Mouse (Mus musculus): ENCODE data around the gene Fbxo9. TPM values are rescaled to one million over a fixed set of nuclear protein-coding genes. Genes with fewer than 3 reads are reported as not detected.
"Not testable (repeated sequence)": the region's sequence is repeated elsewhere in the genome, so short reads cannot be mapped to it uniquely, and the experiment has no call there.

Fbxo9 gene
- polyA plus RNA-seq, 1 experiment from 2014 or later, result 20.8 TPM

DNA sequence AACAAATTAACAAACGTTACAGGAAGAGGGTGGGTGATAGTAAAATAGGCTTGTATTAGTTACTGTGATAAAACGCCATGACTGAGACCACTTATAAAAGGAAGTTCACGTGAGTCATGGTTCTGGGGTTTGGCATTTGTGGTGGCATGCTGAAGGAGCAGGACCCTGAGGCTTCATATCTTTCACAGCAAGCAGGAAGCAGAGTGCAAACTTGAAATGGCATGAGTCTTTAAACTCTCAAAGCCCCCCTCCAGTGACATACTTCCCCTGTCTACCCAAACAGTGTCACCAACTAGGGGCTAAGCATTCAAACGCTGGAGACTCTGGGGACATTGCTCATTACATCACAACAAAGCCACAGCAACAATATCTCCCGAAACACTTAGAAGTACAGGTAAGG, 7.9 kb downstream of the Fbxo9 start:
- 8% methylated on average over 5 of the region's 5 CpGs for WGBS (ENCODE audit: missing documents)
- H3K79me2 ChIP-seq (ENCODE audit: inconsistent target), result peaks cover 38% of the 10 kb centered on the region
- no peak overlapping the region for H3K27ac ChIP-seq
- peaks cover 33% of the 10 kb centered on the region for H3K36me3 ChIP-seq (ENCODE audit: inconsistent target)
- H3K4me3 ChIP-seq (ENCODE audit: inconsistent target), result no peak overlapping the region

DNA sequence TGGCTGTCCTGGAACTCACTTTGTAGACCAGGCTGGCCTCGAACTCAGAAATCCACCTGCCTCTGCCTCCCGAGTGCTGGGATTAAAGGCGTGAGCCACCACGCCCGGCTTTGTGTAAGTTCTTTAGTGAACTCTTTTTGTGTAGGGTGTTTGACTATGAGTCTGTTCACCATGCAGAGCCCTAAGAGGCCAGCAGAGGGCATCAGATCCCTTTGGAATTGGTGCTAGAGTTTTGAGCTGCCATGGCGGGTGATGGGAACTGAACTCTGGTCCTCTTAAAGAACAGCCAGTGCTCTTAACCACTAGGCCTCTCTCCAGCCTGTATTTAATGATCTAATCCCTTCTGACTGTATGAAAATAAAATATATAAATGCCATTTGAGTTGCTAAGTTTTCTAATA, 12.5 kb downstream of the Fbxo9 start:
- Histone ChIP-seq H3K36me3 (ENCODE audit: inconsistent target) (peaks cover 61% of the 10 kb centered on the region), H3K27ac (no peak overlapping the region), H3K4me3 (ENCODE audit: inconsistent target) (no peak overlapping the region), H3K79me2 (ENCODE audit: inconsistent target) (no peaks in the 10 kb centered on the region)
- WGBS (ENCODE audit: missing documents), result 99% methylated on average over 5 of the region's 6 CpGs

DNA sequence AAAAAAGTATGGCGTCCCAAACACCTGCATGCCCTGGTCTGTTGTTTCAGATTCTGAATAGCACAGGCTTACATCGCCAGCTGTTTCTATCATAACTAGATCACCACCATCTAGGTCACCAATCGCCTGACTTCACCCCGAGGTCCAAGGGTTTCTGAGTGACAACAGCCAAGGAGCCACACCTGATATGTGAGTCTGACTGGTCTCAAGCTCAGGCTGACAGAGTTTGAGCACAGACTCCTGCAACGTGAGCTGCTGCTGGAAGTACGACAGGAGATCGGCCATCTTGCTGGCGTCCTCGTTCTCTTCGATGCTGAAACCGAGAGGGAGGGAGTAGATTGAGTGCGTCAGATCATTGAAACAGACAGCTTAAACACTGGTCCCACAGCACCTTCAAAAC, 13.2 kb downstream of the Fbxo9 start:
- WGBS (ENCODE audit: missing documents), result 95% methylated on average over 12 of the region's 12 CpGs
- no peak overlapping the region for H3K27ac ChIP-seq
- H3K36me3 ChIP-seq (ENCODE audit: inconsistent target), result peaks cover 61% of the 10 kb centered on the region
- H3K4me3 ChIP-seq (ENCODE audit: inconsistent target), result no peak overlapping the region
- H3K79me2 ChIP-seq (ENCODE audit: inconsistent target), result no peaks in the 10 kb centered on the region

DNA sequence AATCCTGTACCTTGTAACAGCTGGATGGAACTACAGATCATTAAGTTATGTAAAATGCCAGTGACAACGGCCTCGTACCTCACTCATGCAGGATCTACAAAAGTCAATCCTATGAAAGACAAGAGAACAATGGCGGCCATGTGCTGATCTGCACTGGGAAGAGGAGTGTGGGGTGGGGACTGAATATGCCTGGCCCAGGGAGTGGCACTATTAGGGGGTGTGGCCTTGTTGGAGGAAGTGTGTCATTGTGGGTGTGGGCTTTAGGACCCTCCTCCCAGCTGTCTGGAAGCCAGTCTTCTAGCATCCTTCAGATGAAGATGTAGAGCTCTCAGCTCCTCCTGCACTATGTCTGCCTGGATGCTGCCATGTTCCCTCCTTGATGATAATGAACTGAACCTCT, 18.3 kb downstream of the Fbxo9 start:
- WGBS (ENCODE audit: missing documents), result 98% methylated on average over 3 of the region's 3 CpGs
- Histone ChIP-seq H3K36me3 (ENCODE audit: inconsistent target) (peaks cover 24% of the 10 kb centered on the region), H3K4me3 (ENCODE audit: inconsistent target) (no peak overlapping the region), H3K27ac (no peak overlapping the region), H3K79me2 (ENCODE audit: inconsistent target) (no peaks in the 10 kb centered on the region)

DNA sequence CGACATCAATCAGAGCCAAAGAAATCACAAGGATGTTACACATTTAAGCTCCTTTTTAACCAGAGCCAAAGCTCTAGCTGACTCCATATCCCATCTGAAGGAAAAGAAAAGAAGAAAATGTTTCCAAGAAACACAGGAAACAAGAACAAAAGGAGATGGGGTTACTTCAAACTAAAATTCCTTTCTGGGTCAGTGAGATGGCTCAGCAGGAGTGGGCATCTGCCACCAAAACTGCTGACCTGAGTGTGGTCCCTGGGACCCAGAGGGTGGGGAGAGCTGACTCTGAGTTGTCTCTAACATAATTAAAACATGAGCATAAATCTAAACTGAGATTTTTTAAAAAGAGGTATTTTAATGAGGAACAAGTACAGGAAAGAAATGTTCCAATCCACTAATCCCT, 19.0 kb downstream of the Fbxo9 start:
- Histone ChIP-seq H3K79me2 (ENCODE audit: inconsistent target) (no peaks in the 10 kb centered on the region), H3K27ac (no peak overlapping the region), H3K36me3 (ENCODE audit: inconsistent target) (peaks cover 17% of the 10 kb centered on the region; the same call in 1 of the 2 replicates), H3K4me3 (ENCODE audit: inconsistent target) (no peak overlapping the region)
- WGBS (ENCODE audit: missing documents), result 82% methylated on average over 1 of the region's 1 CpGs

DNA sequence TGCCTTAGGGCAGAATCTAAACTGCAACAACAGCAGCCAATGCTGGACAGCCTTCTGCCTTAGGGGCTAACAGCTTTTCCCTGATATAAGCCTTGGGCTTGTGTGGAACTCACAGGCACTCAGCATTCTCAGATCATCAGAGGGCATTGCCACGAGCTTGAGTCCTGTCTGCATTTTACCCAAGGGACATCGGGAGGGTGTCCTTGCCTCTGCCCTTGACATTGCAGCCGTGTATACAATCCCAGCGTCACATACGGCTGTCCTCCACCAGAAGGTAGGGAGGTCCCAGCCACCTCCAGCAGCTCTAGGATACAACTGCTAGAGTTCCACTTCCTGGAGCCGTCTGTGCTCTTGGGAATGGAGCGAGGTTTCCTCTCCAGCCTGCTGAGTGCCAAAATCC, 19.9 kb downstream of the Fbxo9 start:
- Histone ChIP-seq H3K36me3 (ENCODE audit: inconsistent target) (peaks cover 17% of the 10 kb centered on the region), H3K27ac (no peak overlapping the region), H3K4me3 (ENCODE audit: inconsistent target) (no peak overlapping the region), H3K79me2 (ENCODE audit: inconsistent target) (no peaks in the 10 kb centered on the region)
- WGBS (ENCODE audit: missing documents), result 89% methylated on average over 7 of the region's 7 CpGs

DNA sequence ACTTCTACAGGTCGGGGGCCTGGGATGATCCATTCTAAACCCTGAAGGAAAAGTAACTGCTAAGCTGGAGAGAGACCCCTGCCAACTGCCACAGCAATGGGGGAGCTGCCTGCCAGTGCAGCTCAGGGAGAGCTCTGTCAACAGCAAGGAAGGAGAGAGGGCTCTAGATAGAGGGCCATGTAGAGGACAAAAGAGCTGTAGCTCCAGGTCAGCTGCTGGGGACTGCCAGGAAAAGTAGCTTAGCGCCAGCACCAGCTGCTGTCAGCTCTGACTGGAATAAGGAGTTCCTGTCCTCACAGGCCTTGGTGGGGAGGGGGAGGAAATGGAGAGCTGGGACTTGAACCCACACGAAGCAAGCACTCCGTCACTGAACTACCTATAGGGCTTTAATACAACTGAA, 20.3 kb downstream of the Fbxo9 start:
- peaks cover 19% of the 10 kb centered on the region for H3K36me3 ChIP-seq (ENCODE audit: inconsistent target)
- no peak overlapping the region for H3K27ac ChIP-seq
- WGBS (ENCODE audit: missing documents), result 88% methylated on average over 4 of the region's 4 CpGs
- H3K4me3 ChIP-seq (ENCODE audit: inconsistent target), result no peak overlapping the region
- no peaks in the 10 kb centered on the region for H3K79me2 ChIP-seq (ENCODE audit: inconsistent target)

DNA sequence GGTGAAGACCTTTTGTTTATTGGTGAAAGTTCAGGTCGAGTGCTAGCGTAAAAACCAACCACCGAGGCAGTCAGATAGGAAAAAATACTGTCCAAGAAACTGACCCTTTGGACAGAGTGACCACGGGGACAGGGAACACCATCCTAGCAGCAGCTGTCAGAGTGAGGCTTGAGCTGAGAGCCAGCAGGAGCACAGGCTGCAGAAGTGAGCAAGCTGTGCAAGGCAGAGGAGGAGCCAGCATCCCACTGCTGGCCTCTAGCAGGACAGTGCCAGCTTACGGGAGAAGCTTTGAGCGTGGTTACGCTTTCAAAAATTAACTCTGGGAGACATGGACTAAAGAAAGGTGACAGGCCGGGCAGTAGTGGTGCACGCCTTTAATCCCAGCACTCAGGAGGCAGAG, 21.1 kb downstream of the Fbxo9 start:
- Histone ChIP-seq H3K79me2 (ENCODE audit: inconsistent target) (no peaks in the 10 kb centered on the region), H3K36me3 (ENCODE audit: inconsistent target) (peaks cover 16% of the 10 kb centered on the region; the same call in 1 of the 2 replicates), H3K4me3 (ENCODE audit: inconsistent target) (no peak overlapping the region), H3K27ac (no peak overlapping the region)
- 88% methylated on average over 7 of the region's 9 CpGs for WGBS (ENCODE audit: missing documents)

DNA sequence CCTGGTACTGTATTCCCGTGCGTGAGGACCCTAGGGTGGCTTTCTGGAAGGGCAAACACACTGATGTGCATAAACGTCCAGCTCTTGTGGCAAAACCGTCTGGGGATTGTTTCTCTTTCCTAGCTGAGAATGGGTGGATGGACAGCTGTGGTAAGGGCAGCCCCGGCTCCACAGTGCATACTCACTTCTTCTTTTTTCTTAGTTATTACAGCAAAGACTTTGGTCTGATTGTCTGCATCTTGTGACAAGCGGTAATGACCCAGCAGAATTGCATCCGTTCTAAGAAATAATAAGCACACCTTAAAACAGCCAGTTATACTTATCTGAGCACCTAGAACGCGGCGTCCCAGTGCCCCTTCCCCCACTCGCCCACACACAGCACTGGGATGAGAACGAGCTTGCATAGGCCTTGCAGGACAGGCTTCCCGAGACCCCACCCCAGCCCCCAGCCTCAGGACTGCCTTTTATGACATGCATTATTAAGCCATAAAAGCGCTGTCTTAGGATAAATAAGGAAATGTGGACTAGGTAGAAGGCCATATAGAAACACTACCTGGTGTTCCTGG, 23.1 kb downstream of the Fbxo9 start:
- Histone ChIP-seq H3K27ac (peak overlapping the region; percentile 79), H3K79me2 (ENCODE audit: inconsistent target) (no peaks in the 10 kb centered on the region), H3K4me3 (ENCODE audit: inconsistent target) (no peak overlapping the region), H3K36me3 (ENCODE audit: inconsistent target) (peaks cover 26% of the 10 kb centered on the region; the same call in 1 of the 2 replicates)
- 5% methylated on average over 14 of the region's 14 CpGs for WGBS (ENCODE audit: missing documents)

DNA sequence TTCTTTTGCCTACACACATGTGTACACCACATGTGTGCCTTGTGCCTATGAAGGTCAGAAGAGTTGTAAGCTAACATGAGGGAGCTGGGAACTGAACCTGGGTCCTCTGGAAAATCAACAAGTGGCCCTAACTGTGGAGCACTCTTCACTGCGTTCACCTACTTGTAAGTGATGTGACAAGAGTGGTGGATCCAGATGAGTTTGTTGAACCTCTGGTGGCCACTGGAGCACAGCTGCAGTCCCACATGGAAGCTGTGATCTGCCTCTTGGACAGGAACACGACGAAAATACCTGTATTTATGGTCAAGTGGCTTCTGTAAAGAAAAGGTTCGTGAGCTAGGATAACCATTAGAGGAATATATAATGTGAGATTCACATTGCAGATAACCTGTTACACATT, 24.5 kb downstream of the Fbxo9 start:
- Histone ChIP-seq H3K79me2 (ENCODE audit: inconsistent target) (no peaks in the 10 kb centered on the region), H3K4me3 (ENCODE audit: inconsistent target) (no peak overlapping the region), H3K27ac (no peak overlapping the region), H3K36me3 (ENCODE audit: inconsistent target) (peaks cover 26% of the 10 kb centered on the region; the same call in 1 of the 2 replicates)
- WGBS (ENCODE audit: missing documents), result 99% methylated on average over 4 of the region's 4 CpGs

DNA sequence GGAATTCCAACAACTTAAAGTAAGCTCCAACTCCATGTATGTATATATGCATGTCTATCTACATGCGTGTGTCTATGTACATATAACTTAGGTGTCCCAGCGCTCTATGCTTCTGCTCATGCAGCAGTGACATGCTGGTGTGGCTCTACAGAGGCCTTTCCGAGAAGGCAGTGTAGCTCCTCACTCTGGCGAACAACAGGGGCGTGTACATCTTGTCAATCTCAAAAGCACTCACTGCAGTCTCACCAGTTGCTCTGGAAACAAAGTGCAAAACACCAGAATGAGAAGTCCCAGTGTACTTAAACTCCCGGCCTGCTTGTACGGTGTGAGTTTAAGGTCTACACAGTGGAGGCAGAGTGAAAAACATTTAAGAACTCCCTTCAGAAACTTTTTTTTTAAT, 27.0 kb downstream of the Fbxo9 start:
- peaks cover 26% of the 10 kb centered on the region; the same call in 1 of the 2 replicates for H3K36me3 ChIP-seq (ENCODE audit: inconsistent target)
- WGBS (ENCODE audit: missing documents), result 98% methylated on average over 6 of the region's 7 CpGs
- H3K79me2 ChIP-seq (ENCODE audit: inconsistent target), result no peaks in the 10 kb centered on the region
- no peak overlapping the region for H3K27ac ChIP-seq
- no peak overlapping the region for H3K4me3 ChIP-seq (ENCODE audit: inconsistent target)

DNA sequence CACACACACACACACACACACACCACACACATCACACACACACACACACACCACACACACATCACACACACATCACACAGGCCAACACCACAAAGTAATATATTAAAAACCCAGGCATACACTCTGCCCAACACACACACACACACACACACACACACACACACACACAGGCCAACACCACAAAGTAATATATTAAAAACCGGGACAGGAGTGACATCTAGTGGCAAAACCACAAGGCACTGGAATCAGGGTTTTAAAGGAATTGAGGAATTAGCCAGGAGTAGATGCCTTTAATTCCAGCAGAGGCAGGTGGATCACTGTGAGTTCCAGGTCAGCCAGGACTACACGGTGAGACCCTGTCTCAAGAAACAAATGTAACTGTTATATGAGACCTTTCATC, 30.6 kb downstream of the Fbxo9 start:
- H3K36me3 ChIP-seq (ENCODE audit: inconsistent target), result peaks cover 9% of the 10 kb centered on the region; the same call in 1 of the 2 replicates
- H3K27ac ChIP-seq, result no peak overlapping the region
- H3K79me2 ChIP-seq (ENCODE audit: inconsistent target), result no peaks in the 10 kb centered on the region
- WGBS (ENCODE audit: missing documents), result 48% methylated on average over 2 of the region's 2 CpGs
- H3K4me3 ChIP-seq (ENCODE audit: inconsistent target), result no peak overlapping the region

DNA sequence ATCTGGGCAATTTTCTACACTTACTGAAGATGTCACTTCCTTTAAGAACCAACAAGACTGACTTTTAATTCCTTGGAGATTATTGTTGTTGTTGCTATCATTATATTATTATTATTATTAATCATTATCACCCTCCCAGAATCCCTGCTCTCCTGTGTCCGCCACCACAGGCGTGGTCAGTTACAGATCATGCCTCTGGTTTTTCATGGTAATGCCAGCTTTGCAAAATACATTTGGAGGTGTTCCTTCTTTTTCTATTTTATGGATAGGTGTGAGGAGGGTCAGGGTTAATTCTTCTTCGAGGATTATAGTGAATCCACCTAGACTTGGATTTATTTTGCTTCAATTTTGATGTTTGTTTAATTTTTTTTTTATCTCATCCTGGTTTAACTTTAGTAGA, 33.6 kb downstream of the Fbxo9 start:
- Histone ChIP-seq H3K36me3 (ENCODE audit: inconsistent target) (no peaks in the 10 kb centered on the region), H3K79me2 (ENCODE audit: inconsistent target) (no peaks in the 10 kb centered on the region), H3K4me3 (ENCODE audit: inconsistent target) (no peak overlapping the region), H3K27ac (no peak overlapping the region)
- WGBS (ENCODE audit: missing documents), result 98% methylated on average over 3 of the region's 3 CpGs

DNA sequence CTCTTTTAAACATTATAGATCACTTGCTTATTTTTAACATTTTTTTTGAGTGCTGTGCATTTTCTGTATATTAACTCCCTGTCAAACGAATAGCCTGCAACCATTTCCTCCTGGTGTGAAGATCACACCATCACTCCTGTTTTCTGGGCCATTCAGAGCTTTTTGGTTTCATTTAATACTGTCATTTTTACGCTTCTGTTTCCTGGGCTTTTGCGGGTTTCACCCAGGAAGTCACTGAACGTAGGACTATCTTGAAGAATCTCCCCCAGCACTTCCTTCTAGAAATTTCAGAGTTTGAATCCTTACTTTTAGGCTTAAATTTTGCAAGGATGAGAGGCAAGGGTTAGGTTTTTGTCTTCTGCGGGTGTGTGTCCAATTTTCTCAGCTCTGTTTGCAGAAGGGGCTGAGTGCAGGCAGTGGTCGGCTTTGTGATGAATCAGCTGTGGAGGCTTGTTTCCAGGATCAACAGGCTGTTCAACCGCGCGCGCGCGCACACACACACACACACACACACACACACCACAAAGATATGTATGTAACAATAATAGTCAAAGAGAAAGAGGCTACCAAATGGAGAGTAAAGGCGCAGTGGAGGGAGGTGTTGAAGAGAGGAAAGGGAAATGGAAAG, 35.0 kb downstream of the Fbxo9 start:
- H3K27ac ChIP-seq, result peak overlapping the region; percentile 48
- no peaks in the 10 kb centered on the region for H3K36me3 ChIP-seq (ENCODE audit: inconsistent target)
- H3K4me3 ChIP-seq (ENCODE audit: inconsistent target), result no peak overlapping the region
- no peaks in the 10 kb centered on the region for H3K79me2 ChIP-seq (ENCODE audit: inconsistent target)
- WGBS (ENCODE audit: missing documents), result 44% methylated on average over 10 of the region's 13 CpGs

DNA sequence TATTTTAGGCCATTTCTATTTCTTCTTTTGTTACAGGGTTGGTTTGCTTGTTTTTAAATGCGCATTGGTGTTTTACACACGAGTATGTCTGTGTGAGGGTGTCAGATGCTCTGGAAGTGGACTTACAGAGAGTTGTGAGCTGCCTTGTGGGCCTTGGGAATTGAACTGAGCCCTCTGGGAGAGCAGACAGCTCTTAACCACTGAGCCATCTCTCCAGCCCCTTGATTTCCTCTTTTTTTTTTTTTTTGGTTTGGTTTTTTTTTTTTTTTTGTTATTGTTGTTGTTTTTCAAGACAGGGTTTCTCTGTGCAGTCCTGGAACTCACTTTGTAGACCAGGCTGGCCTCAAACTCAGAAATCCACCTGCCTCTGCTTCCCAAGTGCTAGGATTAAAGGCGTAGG, 35.6 kb downstream of the Fbxo9 start:
- not testable (repeated sequence) for H3K36me3 ChIP-seq (ENCODE audit: inconsistent target); H3K79me2 ChIP-seq (ENCODE audit: inconsistent target); H3K4me3 ChIP-seq (ENCODE audit: inconsistent target)
- H3K27ac ChIP-seq, result peak overlapping the region; percentile 48
- WGBS (ENCODE audit: missing documents), result 80% methylated on average over 3 of the region's 3 CpGs

DNA sequence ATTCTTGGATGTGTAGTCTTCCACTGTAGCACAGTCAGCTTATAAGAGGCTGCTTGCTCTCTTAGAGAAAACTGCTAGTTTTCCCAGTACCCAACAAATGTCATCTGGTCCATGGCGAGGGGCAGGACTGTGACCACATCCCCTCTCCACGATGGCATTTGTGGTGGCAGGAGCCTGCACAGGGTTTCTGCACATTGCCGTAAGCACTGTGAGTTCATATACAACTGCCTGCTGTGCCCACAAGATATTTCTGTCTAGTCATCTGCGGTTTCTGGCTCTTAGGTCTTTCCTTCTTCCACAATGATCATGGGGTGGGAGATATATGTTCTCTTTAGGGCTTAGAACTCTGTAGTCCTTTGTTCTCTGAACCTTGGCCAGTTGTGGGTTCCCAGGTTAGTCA, 37.2 kb downstream of the Fbxo9 start:
- 20% methylated on average over 4 of the region's 4 CpGs for WGBS (ENCODE audit: missing documents)
- H3K79me2 ChIP-seq (ENCODE audit: inconsistent target), result no peaks in the 10 kb centered on the region
- no peaks in the 10 kb centered on the region for H3K36me3 ChIP-seq (ENCODE audit: inconsistent target)
- H3K4me3 ChIP-seq (ENCODE audit: inconsistent target), result no peak overlapping the region
- no peak overlapping the region for H3K27ac ChIP-seq
